Mouse (Mus musculus): ENCODE results near the gene Hddc3. TPM values are rescaled to one million over a fixed set of nuclear protein-coding genes. Genes with fewer than 3 reads are reported as not detected.

Hddc3 gene
- polyA plus RNA-seq, 1 experiment: 57.7 TPM

DNA sequence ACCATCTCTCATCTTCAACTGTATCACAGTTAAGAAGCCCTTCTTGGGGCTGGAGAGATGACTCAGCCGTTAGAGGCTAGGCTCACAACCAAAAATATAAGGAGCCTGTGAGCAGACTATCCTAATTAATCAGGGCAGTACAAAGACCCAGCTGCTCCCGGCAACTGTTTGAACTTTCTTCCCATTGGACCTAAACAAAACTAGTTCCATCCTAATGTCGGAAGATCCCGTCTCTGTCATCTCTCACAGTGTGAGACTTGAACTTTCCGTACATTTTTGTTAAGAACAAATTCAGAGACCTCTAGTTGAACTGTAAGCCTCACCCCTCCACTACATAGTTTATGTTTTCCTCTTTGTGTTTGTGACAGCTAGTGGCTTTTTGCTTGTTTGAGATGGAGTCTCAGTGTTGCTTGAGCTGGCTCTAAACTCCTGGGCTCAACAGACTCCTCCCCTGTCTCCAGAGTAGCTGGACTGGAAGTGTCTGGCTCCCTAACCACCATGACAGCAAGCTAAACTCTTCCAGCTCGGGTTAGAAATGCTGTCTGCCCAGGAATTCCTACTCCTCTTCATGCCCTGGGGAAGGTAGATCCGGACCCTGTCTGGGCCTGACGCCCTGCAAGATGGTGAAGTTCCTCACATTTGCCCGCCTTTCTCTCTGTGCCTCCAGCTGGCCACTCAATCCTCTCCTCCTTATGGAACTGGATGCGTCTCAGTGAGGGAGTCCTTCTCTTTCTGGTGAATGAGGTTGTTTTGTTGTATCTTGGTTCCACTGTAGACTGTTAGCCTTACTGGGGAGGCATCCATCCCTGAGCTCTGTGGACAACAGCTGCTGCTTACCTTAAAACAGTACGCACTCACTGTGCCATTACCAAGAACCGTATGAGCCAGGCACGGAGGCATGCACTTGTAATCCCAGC, 5.0 kb downstream of the Hddc3 start:
- 55% methylated on average over 13 of the region's 13 CpGs for WGBS

GRCm38 (mm10) chr7:80350808-80351207, 7.9 kb downstream of the Hddc3 start:
- no peaks in the 10 kb centered on the region for H3K4me1 ChIP-seq (ENCODE audit: control insufficient read depth, insufficient read depth, low read length)
- no peak overlapping the region for H3K4me3 ChIP-seq (replicated peaks; ENCODE audit: insufficient read depth, low read depth, low read length)
- no peaks in the 10 kb centered on the region for H3K27me3 ChIP-seq (ENCODE audit: control insufficient read depth, insufficient read depth, low read length)
- DNase-seq: no peak
- no peak overlapping the region for H3K27ac ChIP-seq (ENCODE audit: insufficient read depth, low read length)
- WGBS: 79% methylated on average over 2 of the region's 2 CpGs
- TF ChIP-seq CTCF (IDR thresholded peaks at IDR 0.05; ENCODE audit: borderline replicate concordance, insufficient read depth, low read depth, low read length): no peak
- TF ChIP-seq POLR2A (IDR thresholded peaks at IDR 0.05; ENCODE audit: borderline replicate concordance, insufficient read depth, low read length): no peak

More for the DNA sequence above, 5.0 kb downstream of the Hddc3 start:
- no peak overlapping the region for H3K27ac ChIP-seq (ENCODE audit: insufficient read depth, low read length)
- TF ChIP-seq CTCF (IDR thresholded peaks at IDR 0.05; ENCODE audit: borderline replicate concordance, insufficient read depth, low read depth, low read length) (no peak), POLR2A (IDR thresholded peaks at IDR 0.05; ENCODE audit: borderline replicate concordance, insufficient read depth, low read length) (no peak)
- H3K4me1 ChIP-seq (ENCODE audit: control insufficient read depth, insufficient read depth, low read length): peaks cover 6% of the 10 kb centered on the region
- H3K27me3 ChIP-seq (ENCODE audit: control insufficient read depth, insufficient read depth, low read length): no peaks in the 10 kb centered on the region
- no peak overlapping the region for H3K4me3 ChIP-seq (replicated peaks; ENCODE audit: insufficient read depth, low read depth, low read length)
- DNase-seq: no peak

- no peak for DNase-seq
- Histone ChIP-seq H3K27me3 (ENCODE audit: control insufficient read depth, insufficient read depth, low read length) (no peaks in the 10 kb centered on the region), H3K27ac (ENCODE audit: insufficient read depth, low read length) (no peak overlapping the region), H3K4me1 (ENCODE audit: control insufficient read depth, insufficient read depth, low read length) (peaks cover 11% of the 10 kb centered on the region), H3K4me3 (replicated peaks; ENCODE audit: insufficient read depth, low read depth, low read length) (no peak overlapping the region)
- WGBS: 84% methylated on average over 8 of the region's 8 CpGs
- TF ChIP-seq POLR2A (IDR thresholded peaks at IDR 0.05; ENCODE audit: borderline replicate concordance, insufficient read depth, low read length): no peak
- no peak for TF ChIP-seq CTCF (IDR thresholded peaks at IDR 0.05; ENCODE audit: borderline replicate concordance, insufficient read depth, low read depth, low read length)
Measured at GRCm38 (mm10) chr7:80352920-80353319, 10.0 kb downstream of the Hddc3 start.

- H3K27me3 ChIP-seq (ENCODE audit: control insufficient read depth, insufficient read depth, low read length): no peaks in the 10 kb centered on the region
- TF ChIP-seq POLR2A (IDR thresholded peaks at IDR 0.05; ENCODE audit: borderline replicate concordance, insufficient read depth, low read length) (no peak), CTCF (IDR thresholded peaks at IDR 0.05; ENCODE audit: borderline replicate concordance, insufficient read depth, low read depth, low read length) (no peak)
- peak in 1 of 2 experiments; percentile 45 for DNase-seq
- no peak overlapping the region for H3K4me3 ChIP-seq (replicated peaks; ENCODE audit: insufficient read depth, low read depth, low read length)
- 36% methylated on average over 13 of the region's 13 CpGs for WGBS
- peak overlapping the region; percentile 26 for H3K27ac ChIP-seq (ENCODE audit: insufficient read depth, low read length)
- peaks cover 11% of the 10 kb centered on the region for H3K4me1 ChIP-seq (ENCODE audit: control insufficient read depth, insufficient read depth, low read length)
Measured at GRCm38 (mm10) chr7:80356351-80356750, 13.4 kb downstream of the Hddc3 start.

DNA sequence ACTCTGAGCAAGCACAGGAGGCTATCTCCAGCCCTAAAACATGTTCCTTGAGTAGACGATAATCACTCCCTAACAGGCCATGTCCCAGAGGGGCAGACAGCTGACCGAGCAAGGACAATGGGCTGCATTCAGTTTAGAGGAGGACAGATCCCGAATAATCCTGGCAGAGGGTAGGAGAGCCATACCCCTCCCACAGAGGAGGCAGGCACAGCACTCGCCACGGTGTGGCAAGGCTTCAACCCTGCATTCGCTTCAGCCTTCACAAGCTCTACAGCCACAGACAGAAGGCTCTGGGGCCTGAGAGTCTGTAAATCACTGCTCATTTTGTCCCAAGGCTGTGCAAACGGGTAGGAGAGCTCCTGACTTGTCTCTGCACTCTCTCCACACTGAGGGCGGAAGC, 14.3 kb downstream of the Hddc3 start:
- H3K4me1 ChIP-seq (ENCODE audit: control insufficient read depth, insufficient read depth, low read length): peaks cover 11% of the 10 kb centered on the region
- 23% methylated on average over 8 of the region's 8 CpGs for WGBS
- TF ChIP-seq CTCF (IDR thresholded peaks at IDR 0.05; ENCODE audit: borderline replicate concordance, insufficient read depth, low read depth, low read length) (no peak), POLR2A (IDR thresholded peaks at IDR 0.05; ENCODE audit: borderline replicate concordance, insufficient read depth, low read length) (no peak)
- H3K27me3 ChIP-seq (ENCODE audit: control insufficient read depth, insufficient read depth, low read length): no peaks in the 10 kb centered on the region
- no peak overlapping the region for H3K4me3 ChIP-seq (replicated peaks; ENCODE audit: insufficient read depth, low read depth, low read length)
- H3K27ac ChIP-seq (ENCODE audit: insufficient read depth, low read length): peak overlapping the region; percentile 34; the same call in 1 of the 2 replicates
- peak in 1 of 2 experiments; percentile 43 for DNase-seq

DNA sequence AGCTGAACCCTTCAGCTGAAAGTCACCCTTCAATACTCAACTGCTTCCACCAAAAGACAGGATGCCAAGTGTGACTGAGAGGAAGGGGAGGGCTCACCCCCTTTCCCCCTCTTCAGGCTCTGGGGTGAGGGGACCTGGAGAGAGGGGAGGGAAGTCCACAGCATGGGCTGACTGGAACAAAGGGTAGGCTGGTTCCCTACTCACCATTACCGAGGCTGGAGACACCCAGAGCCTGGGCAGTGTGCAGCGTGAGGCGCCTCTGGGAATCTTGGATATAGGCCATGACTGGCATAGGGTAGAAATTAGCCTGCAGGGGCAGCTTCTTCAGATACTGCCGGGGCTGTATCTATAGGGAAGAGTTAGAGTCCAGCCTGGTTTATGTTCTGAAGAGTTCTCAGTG, 15.1 kb downstream of the Hddc3 start:
- no peak for DNase-seq
- H3K27me3 ChIP-seq (ENCODE audit: control insufficient read depth, insufficient read depth, low read length): no peaks in the 10 kb centered on the region
- H3K27ac ChIP-seq (ENCODE audit: insufficient read depth, low read length): no peak overlapping the region
- peaks cover 11% of the 10 kb centered on the region for H3K4me1 ChIP-seq (ENCODE audit: control insufficient read depth, insufficient read depth, low read length)
- no peak overlapping the region for H3K4me3 ChIP-seq (replicated peaks; ENCODE audit: insufficient read depth, low read depth, low read length)
- no peak for TF ChIP-seq POLR2A (IDR thresholded peaks at IDR 0.05; ENCODE audit: borderline replicate concordance, insufficient read depth, low read length)
- WGBS: 5% methylated on average over 4 of the region's 4 CpGs

DNA sequence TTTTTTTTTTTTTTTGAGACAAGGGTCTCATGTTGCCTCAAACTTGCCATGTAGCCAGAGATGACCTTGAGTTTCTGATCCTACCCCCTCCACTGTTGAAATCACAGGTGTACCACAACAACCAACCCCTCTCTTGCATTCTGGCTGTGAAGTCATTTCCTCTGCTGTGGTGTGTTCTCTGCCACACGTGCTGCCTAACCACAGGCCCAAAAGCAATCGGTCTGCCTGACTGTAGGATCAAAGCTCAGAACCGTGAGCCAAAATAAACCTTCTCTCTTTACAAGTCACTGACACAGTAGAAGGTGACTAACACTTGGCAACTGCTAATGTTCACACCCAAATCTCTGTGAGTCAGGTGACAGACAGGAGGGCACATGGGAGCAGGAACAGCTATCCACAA, 17.5 kb downstream of the Hddc3 start:
- no peaks in the 10 kb centered on the region for H3K27me3 ChIP-seq (ENCODE audit: control insufficient read depth, insufficient read depth, low read length)
- peaks cover 11% of the 10 kb centered on the region for H3K4me1 ChIP-seq (ENCODE audit: control insufficient read depth, insufficient read depth, low read length)
- no peak overlapping the region for H3K27ac ChIP-seq (ENCODE audit: insufficient read depth, low read length)
- TF ChIP-seq CTCF (IDR thresholded peaks at IDR 0.05; ENCODE audit: borderline replicate concordance, insufficient read depth, low read depth, low read length) (no peak), POLR2A (IDR thresholded peaks at IDR 0.05; ENCODE audit: borderline replicate concordance, insufficient read depth, low read length) (no peak)
- H3K4me3 ChIP-seq (replicated peaks; ENCODE audit: insufficient read depth, low read depth, low read length): no peak overlapping the region
- WGBS: 81% methylated on average over 3 of the region's 3 CpGs
- DNase-seq: no peak

GRCm38 (mm10) chr7:80365759-80366158, 22.9 kb downstream of the Hddc3 start:
- no peak for DNase-seq
- Histone ChIP-seq H3K27me3 (ENCODE audit: control insufficient read depth, insufficient read depth, low read length) (no peaks in the 10 kb centered on the region), H3K4me1 (ENCODE audit: control insufficient read depth, insufficient read depth, low read length) (peaks cover 29% of the 10 kb centered on the region), H3K4me3 (replicated peaks; ENCODE audit: insufficient read depth, low read depth, low read length) (no peak overlapping the region), H3K27ac (ENCODE audit: insufficient read depth, low read length) (no peak overlapping the region)
- 56% methylated on average over 2 of the region's 2 CpGs for WGBS
- TF ChIP-seq CTCF (IDR thresholded peaks at IDR 0.05; ENCODE audit: borderline replicate concordance, insufficient read depth, low read depth, low read length) (no peak), POLR2A (IDR thresholded peaks at IDR 0.05; ENCODE audit: borderline replicate concordance, insufficient read depth, low read length) (no peak)
